Mouse (Mus musculus): Measurements from ENCODE around the gene Havcr2.
A peak's percentile ranks its signal among the peaks of the same experiment; 100 is the strongest.
"Not testable (repeated sequence)": the region's sequence is repeated elsewhere in the genome, so short reads cannot be mapped to it uniquely, and the experiment has no call there.

Havcr2 gene

DNA sequence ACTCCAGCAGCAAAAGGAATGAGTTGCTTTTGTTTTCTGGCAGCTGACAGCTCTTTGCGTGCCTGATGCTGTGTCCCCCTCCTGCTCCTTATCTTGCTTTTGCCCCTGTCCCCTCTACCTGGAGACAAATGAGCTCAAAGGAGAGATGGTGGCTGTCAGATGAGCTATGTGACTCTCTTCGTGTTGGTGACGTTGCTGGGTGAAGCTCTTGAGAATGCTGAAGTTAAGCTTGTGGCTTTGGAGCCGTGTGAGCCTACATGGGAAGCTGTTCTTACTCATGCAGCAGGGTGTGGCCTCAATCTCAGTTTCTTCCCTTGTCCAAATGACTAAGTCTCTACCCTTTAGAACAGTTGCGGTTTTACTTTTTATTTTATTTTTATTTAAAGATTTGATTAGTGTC lies 7.2 kb downstream of the Havcr2 start:
- no peak for DNase-seq

DNA sequence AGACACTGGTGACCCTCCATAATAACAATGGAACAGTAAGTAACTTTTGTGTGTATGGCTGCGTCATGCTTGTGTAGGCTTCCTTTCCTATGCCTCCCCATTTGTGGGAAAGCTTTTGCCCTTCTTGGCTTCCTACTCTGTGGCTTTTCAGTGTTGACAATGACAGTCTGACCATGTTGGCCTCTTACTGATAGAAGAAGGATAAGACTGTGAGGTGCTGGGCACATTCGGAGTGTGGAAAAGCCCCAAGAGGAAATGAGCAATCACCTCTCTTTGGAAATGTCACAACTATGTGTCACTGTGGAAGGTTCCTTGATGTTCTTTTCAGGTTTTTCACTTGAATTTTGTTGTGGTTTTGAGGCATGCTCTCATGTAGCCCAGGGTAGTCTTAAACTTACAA lies 12.1 kb downstream of the Havcr2 start:
- DNase-seq = no peak

DNA sequence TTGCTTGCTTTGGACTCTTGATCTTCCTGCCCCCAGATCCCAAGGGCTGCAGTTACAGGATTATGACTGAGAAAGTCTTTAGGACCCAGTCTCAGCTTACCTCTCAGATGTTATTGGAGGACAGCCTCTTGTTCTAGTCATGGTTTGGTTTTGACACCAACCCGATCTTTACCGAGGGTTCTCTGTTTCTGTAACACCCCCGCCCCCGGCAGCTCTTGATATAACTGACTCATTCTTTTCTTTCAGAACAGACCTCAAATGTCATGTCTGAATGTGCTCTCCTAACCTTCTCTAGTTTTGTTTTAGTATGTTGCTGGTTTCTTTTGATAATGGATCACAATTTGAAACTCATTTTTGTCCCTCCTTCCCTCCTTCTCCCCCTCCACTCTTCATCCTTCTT lies 19.5 kb downstream of the Havcr2 start:
- DNase-seq = no peak

DNA sequence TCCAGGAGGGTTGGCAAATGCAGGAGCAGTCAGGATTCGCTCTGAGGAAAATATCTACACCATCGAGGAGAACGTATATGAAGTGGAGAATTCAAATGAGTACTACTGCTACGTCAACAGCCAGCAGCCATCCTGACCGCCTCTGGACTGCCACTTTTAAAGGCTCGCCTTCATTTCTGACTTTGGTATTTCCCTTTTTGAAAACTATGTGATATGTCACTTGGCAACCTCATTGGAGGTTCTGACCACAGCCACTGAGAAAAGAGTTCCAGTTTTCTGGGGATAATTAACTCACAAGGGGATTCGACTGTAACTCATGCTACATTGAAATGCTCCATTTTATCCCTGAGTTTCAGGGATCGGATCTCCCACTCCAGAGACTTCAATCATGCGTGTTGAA lies 24.6 kb downstream of the Havcr2 start:
- DNase-seq = no peak

DNA sequence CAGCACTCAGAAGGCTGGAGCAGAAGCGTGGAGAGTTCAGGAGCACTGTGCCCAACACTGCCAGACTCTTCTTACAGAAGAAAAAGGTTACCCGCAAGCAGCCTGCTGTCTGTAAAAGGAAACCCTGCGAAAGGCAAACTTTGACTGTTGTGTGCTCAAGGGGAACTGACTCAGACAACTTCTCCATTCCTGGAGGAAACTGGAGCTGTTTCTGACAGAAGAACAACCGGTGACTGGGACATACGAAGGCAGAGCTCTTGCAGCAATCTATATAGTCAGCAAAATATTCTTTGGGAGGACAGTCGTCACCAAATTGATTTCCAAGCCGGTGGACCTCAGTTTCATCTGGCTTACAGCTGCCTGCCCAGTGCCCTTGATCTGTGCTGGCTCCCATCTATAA lies 25.8 kb downstream of the Havcr2 start:
- no peak for DNase-seq

DNA sequence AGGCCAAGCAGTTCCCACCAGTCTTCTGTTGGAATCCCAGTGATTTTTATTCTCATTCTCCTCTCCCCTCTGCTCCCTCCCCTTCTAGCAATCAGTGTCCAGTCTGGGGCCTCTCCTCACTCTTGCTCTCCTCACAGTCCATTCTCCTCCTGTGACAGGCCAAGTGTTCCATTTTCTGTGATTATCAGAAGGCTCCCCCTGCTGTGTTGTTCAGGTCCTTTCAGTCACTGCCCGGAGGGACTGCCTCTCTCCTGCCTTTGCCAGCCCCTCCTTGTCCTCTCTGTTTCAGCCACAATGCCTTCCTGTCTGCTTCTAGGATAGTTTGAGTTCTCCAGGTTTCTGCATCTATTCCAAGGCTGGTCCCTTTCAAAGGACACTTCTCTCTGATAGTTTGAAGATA lies 33.5 kb downstream of the Havcr2 start:
- DNase-seq = peak; percentile 7

DNA sequence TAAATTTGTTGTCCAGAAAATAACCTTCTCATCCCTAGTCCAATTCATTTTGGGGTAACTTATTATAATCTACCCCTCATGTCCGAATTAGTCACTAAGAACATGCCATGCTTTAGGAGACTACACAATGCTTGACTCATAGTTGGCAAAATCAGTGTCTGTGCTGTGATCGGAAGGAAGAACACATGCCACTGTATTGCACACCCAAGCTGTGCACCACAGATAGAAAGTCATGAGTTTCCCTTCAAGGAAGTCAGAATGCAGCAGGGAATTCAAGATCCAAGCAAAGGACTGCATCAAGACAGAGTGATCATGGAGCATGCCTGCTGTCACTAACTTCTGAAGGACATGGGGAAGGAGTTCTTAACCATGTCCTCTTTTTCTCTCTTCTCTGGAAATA lies 33.9 kb downstream of the Havcr2 start:
- DNase-seq = no peak

DNA sequence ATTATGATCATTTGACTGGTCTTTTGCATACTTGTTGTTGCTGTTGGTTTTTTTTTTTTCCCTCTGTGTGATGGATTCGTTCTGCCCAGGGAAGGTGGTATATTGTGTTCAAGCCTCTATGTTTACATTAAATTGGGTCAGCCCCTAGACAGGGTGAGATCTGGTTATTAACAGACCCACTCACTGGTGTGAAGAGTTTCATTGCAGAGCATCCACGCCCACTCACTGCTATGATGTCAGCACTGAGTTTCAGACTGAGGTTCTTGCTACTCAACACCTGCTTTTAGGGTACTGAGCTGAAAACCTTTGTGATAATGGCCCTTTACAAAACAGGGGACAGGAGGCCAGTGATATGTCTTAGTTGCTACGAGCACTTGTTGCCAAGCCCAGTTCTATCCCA lies 52.4 kb downstream of the Havcr2 start:
- no peak for DNase-seq

DNA sequence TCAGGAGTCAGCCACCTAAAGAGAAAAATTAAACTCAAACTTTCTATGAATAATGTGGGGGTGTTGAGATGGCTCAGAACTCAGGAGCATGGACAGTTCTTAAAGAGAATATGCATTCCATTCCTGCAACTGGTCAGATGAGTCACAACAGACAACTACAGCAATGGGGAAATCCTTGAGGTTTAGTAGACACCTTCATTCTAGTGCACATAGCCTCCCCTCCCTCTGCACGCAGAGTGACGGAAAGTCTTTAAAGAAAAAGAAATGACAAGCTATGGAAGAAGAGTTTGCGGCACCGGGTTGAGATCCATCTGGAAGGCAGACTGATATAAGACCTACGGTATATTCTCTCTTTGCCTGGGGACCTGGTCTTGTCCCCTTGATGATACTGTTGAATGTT lies 55.2 kb downstream of the Havcr2 start:
- DNase-seq = no peak

DNA sequence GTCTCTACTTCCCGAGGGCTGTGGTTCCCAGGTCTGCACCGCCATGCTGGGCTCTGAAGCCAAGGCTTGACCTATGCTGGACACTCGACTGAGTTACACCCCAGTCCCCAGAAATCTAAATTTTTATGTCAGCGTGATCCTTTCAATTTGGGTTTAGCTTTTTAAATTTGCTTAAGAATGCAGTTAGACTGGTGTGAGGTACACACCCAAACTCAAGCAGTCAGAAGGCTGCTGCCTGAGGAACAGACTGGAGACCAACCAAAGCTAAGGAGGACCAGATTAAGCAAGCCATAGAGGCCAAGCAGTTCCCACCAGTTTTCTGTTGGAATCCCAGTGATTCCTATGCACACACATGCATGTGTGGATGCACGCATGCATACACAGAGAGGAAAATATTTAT lies 66.6 kb downstream of the Havcr2 start:
- DNase-seq = not testable (repeated sequence)

DNA sequence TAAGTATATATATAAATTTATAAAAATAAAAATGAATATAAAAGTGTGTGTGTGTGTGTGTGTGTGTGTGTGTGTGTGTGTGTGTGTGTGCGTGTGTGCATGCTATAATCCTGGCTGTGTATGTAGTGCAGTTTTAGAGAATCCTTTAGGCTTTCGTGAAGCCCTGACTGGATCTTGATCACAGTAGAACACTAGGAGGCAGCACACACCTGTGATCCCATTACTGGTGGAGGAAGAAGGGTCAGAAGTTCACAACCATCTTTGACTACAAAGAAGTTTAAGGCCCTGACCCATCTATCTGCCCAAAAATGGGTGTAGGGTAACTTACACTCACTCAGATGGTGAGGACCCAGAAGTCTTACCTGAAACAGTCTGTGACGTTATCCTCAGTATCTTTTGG lies 68.0 kb downstream of the Havcr2 start:
- DNase-seq = no peak

DNA sequence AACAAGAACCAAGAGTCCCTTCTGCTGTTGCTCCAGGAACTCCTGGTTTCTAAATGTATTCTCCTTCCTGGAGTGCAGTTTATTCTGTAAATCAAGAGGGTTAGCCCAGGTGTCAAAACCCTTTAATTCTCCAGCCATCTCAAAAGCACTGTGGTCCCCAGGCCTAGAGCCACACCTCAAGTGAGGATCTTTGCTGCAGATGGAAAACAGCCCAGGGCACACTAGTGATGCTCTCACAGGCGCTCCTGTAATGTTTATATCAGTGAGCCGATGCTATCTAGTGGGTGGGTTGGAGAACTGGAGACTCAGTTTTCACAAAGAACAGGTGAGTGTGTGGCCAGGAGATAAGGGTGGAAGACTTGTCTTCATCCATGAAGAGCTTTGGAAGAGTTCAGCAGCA lies 69.2 kb downstream of the Havcr2 start, which contains the start of gene Gm12169:
Gene Gm12169 (plus strand): TSS at position 301 of the 400 bp plus-strand sequence.
- no peak for DNase-seq

DNA sequence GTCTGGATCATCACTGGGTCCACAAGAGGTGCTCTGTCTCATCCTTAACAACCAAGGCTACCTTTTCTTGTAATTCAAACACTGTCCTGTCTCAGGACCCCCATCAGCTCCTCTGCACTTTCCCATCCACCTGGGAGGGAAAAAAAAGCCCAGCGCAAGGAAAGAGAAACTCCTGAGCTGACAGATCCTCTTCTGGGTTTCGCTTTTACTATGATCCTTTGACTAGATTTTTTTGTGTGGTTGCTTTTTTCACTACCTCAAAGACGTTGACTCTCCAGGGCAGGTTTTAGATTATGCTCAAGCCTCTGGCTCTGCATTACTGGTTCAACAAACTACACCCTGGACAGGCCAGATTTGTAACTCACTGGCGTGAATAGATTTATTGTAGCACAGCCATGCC lies 75.4 kb downstream of the Havcr2 start:
- no peak for DNase-seq
